Mouse (Mus musculus) heart, embryonic 13.5 days (tissue): ENCODE results near the gene Ddost. TPM values are rescaled to one million over a fixed set of nuclear protein-coding genes. Genes with fewer than 3 reads are reported as not detected.

Experiments
- ATAC-seq: fragments of 200-750 bp; cut with Nextera tagmentation; 2 replicates; pipeline ENCODE4 v1.8.0; 2017; ENCODE audit warnings: moderate TSS enrichment; ENCODE audit not compliant: insufficient number of reproducible peaks, low FRiP score, low TSS enrichment; ENCODE audit errors: extremely low read depth
- H3K27ac ChIP-seq: fragments of 300-500 bp; sonication (generic); replicated peaks from 2 replicates; pipeline ENCODE4 v1.5.1; 2015; ENCODE audit warnings: moderate library complexity, mild to moderate bottlenecking, inconsistent platforms
- H3K27me3 ChIP-seq: fragments of 300-500 bp; sonication (generic); replicated peaks from 2 replicates; pipeline ENCODE4 v1.6.1; 2015; ENCODE audit warnings: mild to moderate bottlenecking, inconsistent platforms
- H3K36me3 ChIP-seq: fragments of 300-500 bp; sonication (generic); 2 replicates; pipeline ENCODE4 v1.6.1; 2015; ENCODE audit warnings: mild to moderate bottlenecking, inconsistent platforms
- H3K4me1 ChIP-seq: fragments of 300-500 bp; sonication (generic); 2 replicates; pipeline ENCODE4 v1.6.1; 2015; ENCODE audit warnings: inconsistent platforms
- H3K4me2 ChIP-seq: fragments of 300-500 bp; sonication (generic); 2 replicates; pipeline ENCODE4 v1.6.1; 2015; ENCODE audit warnings: inconsistent platforms, mild to moderate bottlenecking, moderate library complexity
- H3K4me3 ChIP-seq: fragments of 300-500 bp; sonication (generic); 2 replicates; pipeline ENCODE4 v1.5.1; 2015; ENCODE audit warnings: moderate library complexity, mild to moderate bottlenecking, inconsistent platforms
- H3K9ac ChIP-seq: fragments of 300-500 bp; sonication (generic); 2 replicates; pipeline ENCODE4 v1.6.1; 2015; ENCODE audit warnings: inconsistent platforms, mild to moderate bottlenecking, moderate library complexity
- H3K9me3 ChIP-seq: fragments of 300-500 bp; sonication (generic); 2 replicates; pipeline ENCODE4 v1.6.1; 2016; ENCODE audit warnings: inconsistent platforms
- WGBS: fragments of 180-500 bp; shearing (Covaris S2); methylation state at CpG from one replicate; pipeline ENCODE4 v1.1.7; 2015; ENCODE audit warnings: mixed read lengths; 5-methylcytosine and 5-hydroxymethylcytosine counted together
- polyA plus RNA-seq: library from polyadenylated mRNA; unstranded; fragments of >200 nt; fragmentation: Nextera tagmentation; extraction: Ambion mirVana; gene quantifications from 2 replicates; pipeline ENCODE4 v1.2.1, GENCODE M21; 2015

Gene Ddost
- 291 and 314 TPM in 2 replicates for polyA plus RNA-seq

GRCm38 (mm10) chr4:138304340-138305104 lies at the start of gene Ddost:
Gene Ddost (plus strand): TSS chr4:138304730.
- H3K27ac ChIP-seq = peak within 1 kb of the TSS; percentile 78
- no peaks in the 10 kb centered on the region; the same call in 1 of the 2 replicates for H3K9me3 ChIP-seq
- peak within 1 kb of the TSS; percentile 96 for H3K9ac ChIP-seq
- peak; percentile 95 for ATAC-seq
- peaks cover 28% of the 10 kb centered on the region for H3K36me3 ChIP-seq
- no peaks in the 10 kb centered on the region for H3K27me3 ChIP-seq
- under 1% methylated on average over 64 of the region's 64 CpGs for WGBS
- H3K4me1 ChIP-seq = peaks cover 21% of the 10 kb centered on the region
- peak within 1 kb of the TSS; percentile 97 for H3K4me3 ChIP-seq
- peak within 1 kb of the TSS; percentile 94 for H3K4me2 ChIP-seq

DNA sequence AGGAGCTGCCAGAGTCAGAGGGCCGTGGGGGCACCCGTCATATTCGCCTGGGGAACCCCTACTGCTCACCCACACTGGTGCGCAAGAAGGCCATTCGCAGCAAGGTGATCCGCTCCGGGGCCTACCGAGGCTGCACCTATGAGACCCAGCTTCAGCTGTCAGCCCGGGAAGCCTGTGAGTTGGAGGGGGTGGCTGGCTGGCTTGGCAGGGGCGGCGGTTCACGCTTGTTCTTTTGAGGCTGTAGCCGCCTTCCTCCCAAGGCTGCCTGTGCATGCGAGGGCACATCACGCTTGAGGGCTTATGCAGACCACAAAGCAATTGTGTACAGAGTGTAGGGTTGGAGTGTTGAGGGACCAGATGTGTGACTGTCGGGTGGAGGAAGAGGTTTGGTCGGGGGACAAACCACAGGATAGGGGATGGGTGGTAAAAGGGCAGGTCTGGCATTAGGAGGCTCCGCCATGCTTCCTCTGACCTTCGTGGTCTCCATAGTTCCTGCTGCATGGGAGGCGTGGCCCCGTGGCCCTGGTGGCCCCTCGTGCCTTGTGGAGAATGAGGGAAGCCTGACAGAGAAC lies 47.3 kb upstream of the Ddost start:
- peaks cover 65% of the 10 kb centered on the region for H3K27me3 ChIP-seq
- H3K4me2 ChIP-seq = no peak overlapping the region
- H3K4me1 ChIP-seq = peaks cover 8% of the 10 kb centered on the region
- no peak for ATAC-seq
- H3K4me3 ChIP-seq = no peak overlapping the region
- H3K36me3 ChIP-seq = no peaks in the 10 kb centered on the region; the same call in 1 of the 2 replicates
- no peak overlapping the region for H3K9ac ChIP-seq
- 76% methylated on average over 22 of the region's 22 CpGs for WGBS
- no peak overlapping the region for H3K27ac ChIP-seq
- no peaks in the 10 kb centered on the region for H3K9me3 ChIP-seq

- Histone ChIP-seq H3K9ac (no peak overlapping the region), H3K27me3 (peaks cover 61% of the 10 kb centered on the region), H3K4me3 (no peak overlapping the region), H3K4me2 (no peak overlapping the region), H3K36me3 (no peaks in the 10 kb centered on the region; the same call in 1 of the 2 replicates), H3K9me3 (no peaks in the 10 kb centered on the region), H3K4me1 (peaks cover 10% of the 10 kb centered on the region), H3K27ac (no peak overlapping the region)
- WGBS = 67% methylated on average over 7 of the region's 7 CpGs
- ATAC-seq = no peak
Measured at GRCm38 (mm10) chr4:138258663-138259062, 45.9 kb upstream of the Ddost start.

GRCm38 (mm10) chr4:138259482-138259881 lies 45.0 kb upstream of the Ddost start:
- Histone ChIP-seq H3K9ac (no peak overlapping the region), H3K4me2 (no peak overlapping the region), H3K4me3 (no peak overlapping the region), H3K4me1 (peaks cover 10% of the 10 kb centered on the region), H3K27me3 (peaks cover 61% of the 10 kb centered on the region), H3K9me3 (no peaks in the 10 kb centered on the region), H3K36me3 (no peaks in the 10 kb centered on the region; the same call in 1 of the 2 replicates), H3K27ac (no peak overlapping the region)
- ATAC-seq = no peak
- 71% methylated on average over 5 of the region's 5 CpGs for WGBS

DNA sequence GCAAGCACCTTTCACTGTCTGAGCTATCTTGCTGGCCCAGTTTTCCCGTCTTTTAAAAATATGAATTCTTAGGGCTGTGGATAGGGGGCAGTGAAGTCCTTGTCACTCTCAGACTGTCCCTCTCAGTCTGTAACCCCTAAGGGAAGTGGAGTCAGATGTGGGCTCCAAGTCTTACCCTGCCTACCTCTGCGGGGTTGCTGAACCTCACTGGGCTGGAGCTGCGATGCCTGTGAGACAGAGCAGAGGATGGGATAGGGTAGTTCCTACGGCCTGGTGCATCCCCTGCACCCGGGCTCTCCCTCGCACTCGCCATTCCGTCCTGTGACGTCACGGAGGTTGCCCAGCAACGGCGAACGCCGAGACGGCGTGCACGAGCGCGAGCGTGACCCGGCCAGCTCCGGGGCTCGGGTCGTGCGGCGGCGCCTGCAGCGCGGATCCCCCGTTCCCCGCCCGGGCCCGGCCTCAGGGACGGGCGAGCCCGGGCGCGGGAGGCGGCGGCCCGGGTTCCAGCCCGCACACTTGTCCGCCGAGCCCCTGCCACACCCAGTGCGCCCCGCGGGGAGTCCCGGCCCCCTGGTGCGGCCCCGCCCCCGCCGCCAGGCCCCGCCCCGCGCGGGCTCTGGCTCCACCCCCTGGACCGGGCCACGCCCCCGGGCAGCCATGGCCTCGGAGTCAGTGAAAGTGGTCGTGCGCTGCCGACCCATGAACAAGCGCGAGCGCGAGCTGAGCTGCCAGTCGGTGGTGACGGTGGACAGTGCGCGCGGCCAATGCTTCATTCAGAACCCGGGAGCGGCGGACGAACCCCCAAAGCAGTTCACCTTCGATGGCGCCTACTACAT lies 42.5 kb upstream of the Ddost start:
- under 1% methylated on average over 73 of the region's 78 CpGs for WGBS
- Histone ChIP-seq H3K9ac (peak overlapping the region; percentile 76), H3K27me3 (peaks cover 46% of the 10 kb centered on the region), H3K9me3 (no peaks in the 10 kb centered on the region), H3K36me3 (no peaks in the 10 kb centered on the region; the same call in 1 of the 2 replicates), H3K4me2 (peak overlapping the region; percentile 89), H3K27ac (no peak overlapping the region), H3K4me3 (peak overlapping the region; percentile 76), H3K4me1 (peaks cover 10% of the 10 kb centered on the region)
- peak; percentile 89 for ATAC-seq

DNA sequence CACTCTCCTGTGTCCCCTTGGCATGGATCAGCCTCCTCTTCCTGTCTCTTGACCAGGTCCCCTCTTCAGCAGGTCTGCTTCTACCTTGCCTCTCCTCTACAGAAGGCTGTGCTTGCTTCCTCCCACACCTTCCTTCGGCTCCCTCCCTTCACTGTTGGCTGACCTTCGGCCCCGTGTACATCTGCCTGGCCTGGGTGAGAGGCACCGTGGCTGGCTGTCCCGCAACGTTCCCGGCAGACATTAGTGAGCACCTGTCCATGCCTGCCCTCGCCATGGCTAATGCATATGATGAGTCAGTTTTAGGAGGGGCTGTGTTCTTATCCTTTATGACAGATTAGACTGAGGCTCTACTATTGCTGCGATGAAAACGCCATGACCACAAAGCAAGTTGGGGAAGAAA lies 36.7 kb upstream of the Ddost start:
- no peaks in the 10 kb centered on the region for H3K9me3 ChIP-seq
- WGBS = 82% methylated on average over 10 of the region's 10 CpGs
- no peak overlapping the region for H3K27ac ChIP-seq
- H3K36me3 ChIP-seq = no peaks in the 10 kb centered on the region
- H3K9ac ChIP-seq = no peak overlapping the region
- no peak for ATAC-seq
- H3K4me1 ChIP-seq = peaks cover 7% of the 10 kb centered on the region
- peaks cover 23% of the 10 kb centered on the region for H3K27me3 ChIP-seq
- no peak overlapping the region for H3K4me3 ChIP-seq
- no peak overlapping the region for H3K4me2 ChIP-seq

GRCm38 (mm10) chr4:138272011-138272997 lies 32.2 kb upstream of the Ddost start:
- no peaks in the 10 kb centered on the region for H3K36me3 ChIP-seq
- no peak overlapping the region for H3K4me3 ChIP-seq
- no peak overlapping the region for H3K27ac ChIP-seq
- H3K9ac ChIP-seq = no peak overlapping the region
- H3K9me3 ChIP-seq = no peaks in the 10 kb centered on the region
- H3K4me1 ChIP-seq = peaks cover 6% of the 10 kb centered on the region
- WGBS = 46% methylated on average over 14 of the region's 14 CpGs
- ATAC-seq = no peak
- H3K4me2 ChIP-seq = no peak overlapping the region
- peaks cover 19% of the 10 kb centered on the region for H3K27me3 ChIP-seq

GRCm38 (mm10) chr4:138278346-138278745 lies 26.2 kb upstream of the Ddost start:
- Histone ChIP-seq H3K27me3 (peaks cover 35% of the 10 kb centered on the region), H3K27ac (no peak overlapping the region), H3K36me3 (no peaks in the 10 kb centered on the region), H3K4me2 (no peak overlapping the region), H3K4me3 (no peak overlapping the region), H3K9me3 (no peaks in the 10 kb centered on the region), H3K9ac (no peak overlapping the region), H3K4me1 (no peaks in the 10 kb centered on the region)
- ATAC-seq = no peak
- 60% methylated on average over 7 of the region's 7 CpGs for WGBS

DNA sequence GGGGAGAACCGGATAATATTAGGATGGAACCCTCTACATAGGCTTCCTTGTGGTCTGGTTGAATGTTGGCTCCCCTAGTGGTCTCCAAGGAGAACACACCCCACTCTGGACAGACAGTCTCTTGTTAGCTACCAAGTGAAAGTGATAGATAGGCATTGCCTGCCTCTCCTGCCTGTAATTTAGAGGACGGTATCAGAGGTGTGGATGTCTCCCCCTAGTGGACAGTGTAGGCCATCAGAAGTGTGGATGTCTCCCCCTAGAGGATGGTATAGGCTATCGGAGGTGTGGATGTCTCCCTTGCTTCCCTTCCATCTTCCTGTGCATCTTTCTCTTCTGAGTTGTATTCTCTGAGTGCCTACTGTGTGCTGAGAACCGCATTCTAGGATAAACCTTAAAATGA lies 21.7 kb upstream of the Ddost start:
- Histone ChIP-seq H3K4me1 (no peaks in the 10 kb centered on the region), H3K9ac (no peak overlapping the region), H3K36me3 (no peaks in the 10 kb centered on the region), H3K27me3 (peaks cover 24% of the 10 kb centered on the region), H3K4me3 (no peak overlapping the region), H3K4me2 (no peak overlapping the region), H3K9me3 (no peaks in the 10 kb centered on the region), H3K27ac (no peak overlapping the region)
- WGBS = 25% methylated on average over 4 of the region's 4 CpGs
- no peak for ATAC-seq

- Histone ChIP-seq H3K27ac (no peak overlapping the region), H3K36me3 (no peaks in the 10 kb centered on the region), H3K4me1 (no peaks in the 10 kb centered on the region), H3K9ac (no peak overlapping the region), H3K9me3 (no peaks in the 10 kb centered on the region), H3K27me3 (peaks cover 32% of the 10 kb centered on the region), H3K4me2 (no peak overlapping the region), H3K4me3 (no peak overlapping the region)
- 77% methylated on average over 12 of the region's 12 CpGs for WGBS
- ATAC-seq = no peak
Measured at GRCm38 (mm10) chr4:138286411-138286810, 18.1 kb upstream of the Ddost start.
